Mouse (Mus musculus) spleen, postnatal 36 days (tissue): ENCODE data around the gene Akap2.

Source experiments
- DNase-seq, 2 experiments: peaks; one replicate each; pipeline ENCODE4 v3.0.0; 2022; ENCODE audit warnings: low spot score in 2 of 2, mixed read lengths in 1 of 2

Gene Akap2

GRCm38 (mm10) chr4:57757997-57758396, 40.5 kb downstream of the Akap2 start:
- DNase-seq: no peak

- no peak for DNase-seq
These were observed 45.0 kb downstream of the Akap2 start for GRCm38 (mm10) chr4:57762424-57762823.

GRCm38 (mm10) chr4:57764392-57764791, 46.9 kb downstream of the Akap2 start:
- DNase-seq: no peak

GRCm38 (mm10) chr4:57764926-57765325, 47.5 kb downstream of the Akap2 start:
- no peak for DNase-seq

GRCm38 (mm10) chr4:57765806-57766205, 48.3 kb downstream of the Akap2 start:
- DNase-seq: no peak

GRCm38 (mm10) chr4:57769007-57769406, 51.5 kb downstream of the Akap2 start:
- DNase-seq: no peak

- DNase-seq: no peak
These were observed 52.8 kb downstream of the Akap2 start for GRCm38 (mm10) chr4:57770185-57770823.

- no peak for DNase-seq
These were observed 54.2 kb downstream of the Akap2 start for GRCm38 (mm10) chr4:57771558-57772219.

- DNase-seq: no peak
These were observed 55.5 kb downstream of the Akap2 start for GRCm38 (mm10) chr4:57772851-57773510.

- no peak for DNase-seq
These were observed 57.1 kb downstream of the Akap2 start for GRCm38 (mm10) chr4:57774517-57774916.

GRCm38 (mm10) chr4:57775582-57775981, 58.1 kb downstream of the Akap2 start:
- no peak for DNase-seq

- DNase-seq: no peak
These were observed 62.9 kb downstream of the Akap2 start for GRCm38 (mm10) chr4:57780403-57780802.

GRCm38 (mm10) chr4:57780833-57781641, 63.6 kb downstream of the Akap2 start:
- no peak for DNase-seq

GRCm38 (mm10) chr4:57781994-57782393, 64.5 kb downstream of the Akap2 start:
- DNase-seq: peak; percentile 68 to 69

GRCm38 (mm10) chr4:57782549-57783390, 65.3 kb downstream of the Akap2 start:
- DNase-seq: peak; percentile 28 to 36

- no peak for DNase-seq
These were observed 65.9 kb downstream of the Akap2 start for GRCm38 (mm10) chr4:57783391-57783770.

GRCm38 (mm10) chr4:57783853-57784600, 66.6 kb downstream of the Akap2 start:
- no peak for DNase-seq

GRCm38 (mm10) chr4:57788709-57789108, 71.3 kb downstream of the Akap2 start:
- DNase-seq: peak; percentile 49 to 53

- no peak for DNase-seq
These were observed 71.7 kb downstream of the Akap2 start for GRCm38 (mm10) chr4:57789118-57789517.

- no peak for DNase-seq
These were observed 76.5 kb downstream of the Akap2 start for GRCm38 (mm10) chr4:57793989-57794388.
